Comparison of ENCODE assay signal across 8 mouse cellular contexts in genomic region chr9:105693854-105694253, GRCm38 (mm10). TPM values are rescaled to one million over a fixed set of nuclear protein-coding genes. Genes with fewer than 3 reads are reported as not detected.
DNase-seq lines count a peak whose midpoint lies in the region; ATAC-seq and TF ChIP-seq lines count a peak whose summit lies in the region.

No protein-coding gene starts in this region.

- H3K27me3 ChIP-seq in forebrain, embryonic 13.5 days, result no peaks in the 10 kb centered on the region
- H3K27me3 ChIP-seq in hindbrain, embryonic 15.5 days, result no peaks in the 10 kb centered on the region
- no peaks in the 10 kb centered on the region for H3K27me3 ChIP-seq in midbrain, embryonic 10.5 days (ENCODE audit: low read depth, poor library complexity, severe bottlenecking)

- no peak overlapping the region for H3K4me3 ChIP-seq in bone marrow macrophage, adult 2 months (ENCODE audit: insufficient read depth, low read length)
- H3K4me3 ChIP-seq in forebrain, embryonic 13.5 days, result no peak overlapping the region
- H3K4me3 ChIP-seq in hindbrain, embryonic 15.5 days, result no peak overlapping the region
- H3K4me3 ChIP-seq in midbrain, embryonic 10.5 days, result no peak overlapping the region

- ATAC-seq in forebrain, embryonic 13.5 days, result peak; percentile 53; the same call in 1 of the 2 replicates
- peak; percentile 62; the same call in 1 of the 2 replicates for ATAC-seq in hindbrain, embryonic 15.5 days (ENCODE audit: low FRiP score, low read depth)
- ATAC-seq in activated CD4-positive, CD25-positive, alpha-beta regulatory T cell, adult 4 months, result no peak

- TF ChIP-seq CTCF in bone marrow macrophage, adult 2 months (IDR thresholded peaks at IDR 0.05; ENCODE audit: low read depth, low read length), result 0 out of 2 replicates have a peak, but pooled peaks have one; percentile 15

- H3K9me3 ChIP-seq in forebrain, embryonic 13.5 days (replicated peaks), result no peaks in the 10 kb centered on the region
- H3K9me3 ChIP-seq in hindbrain, embryonic 15.5 days, result no peaks in the 10 kb centered on the region
- no peaks in the 10 kb centered on the region for H3K9me3 ChIP-seq in midbrain, embryonic 10.5 days (replicated peaks)

- TF ChIP-seq POLR2A in bone marrow macrophage, adult 2 months (IDR thresholded peaks at IDR 0.05; ENCODE audit: borderline replicate concordance, low read depth, low read length), result no peak

- no peak overlapping the region for H3K27ac ChIP-seq in bone marrow macrophage, adult 2 months (ENCODE audit: insufficient read depth, low read depth, low read length)
- no peak overlapping the region; the same call in 1 of the 2 replicates for H3K27ac ChIP-seq in forebrain, embryonic 13.5 days
- H3K27ac ChIP-seq in hindbrain, embryonic 15.5 days (replicated peaks), result no peak overlapping the region
- no peak overlapping the region for H3K27ac ChIP-seq in midbrain, embryonic 10.5 days (replicated peaks)

- 4% methylated on average over 5 of the region's 5 CpGs for WGBS in forebrain, embryonic 13.5 days
- WGBS in hindbrain, embryonic 15.5 days, result 12% methylated on average over 5 of the region's 5 CpGs
- 7% methylated on average over 5 of the region's 5 CpGs for WGBS in midbrain, embryonic 10.5 days

- no peak overlapping the region for H3K4me2 ChIP-seq in forebrain, embryonic 13.5 days
- no peak overlapping the region for H3K4me2 ChIP-seq in hindbrain, embryonic 15.5 days

- H3K9ac ChIP-seq in forebrain, embryonic 13.5 days, result no peak overlapping the region
- H3K9ac ChIP-seq in hindbrain, embryonic 15.5 days, result no peak overlapping the region

- H3K4me1 ChIP-seq in bone marrow macrophage, adult 2 months (ENCODE audit: control insufficient read depth, insufficient read depth, low read length), result no peaks in the 10 kb centered on the region
- 0 out of 2 replicates have a peak, but pooled peaks cover 2% of the 10 kb centered on the region for H3K4me1 ChIP-seq in forebrain, embryonic 13.5 days
- 0 out of 2 replicates have a peak, but pooled peaks cover 15% of the 10 kb centered on the region for H3K4me1 ChIP-seq in hindbrain, embryonic 15.5 days (replicated peaks)
- peaks cover 5% of the 10 kb centered on the region; the same call in 1 of the 2 replicates for H3K4me1 ChIP-seq in midbrain, embryonic 10.5 days

- peak; percentile 85 for DNase-seq in Muller cell, postnatal 12 days (ENCODE audit: inconsistent ontology term)
- peak; percentile 39 to 47 for DNase-seq in layer of hippocampus, postnatal 36 days
- DNase-seq in midbrain, embryonic 10.5 days (ENCODE audit: low spot score), result peak; percentile 76
- DNase-seq in spleen, postnatal 14 days (ENCODE audit: low spot score in 2 of 2), result peak; percentile 15 to 50

- H3K36me3 ChIP-seq in forebrain, embryonic 13.5 days (ENCODE audit: poor library complexity, severe bottlenecking), result peaks cover 5% of the 10 kb centered on the region
- H3K36me3 ChIP-seq in hindbrain, embryonic 15.5 days, result peaks cover 1% of the 10 kb centered on the region; the same call in 1 of the 2 replicates
- H3K36me3 ChIP-seq in midbrain, embryonic 10.5 days, result peaks cover under 1% of the 10 kb centered on the region; the same call in 1 of the 2 replicates

RNA-seq across cellular contexts. Expression of gene Pik3r4, which starts 51.1 kb away (rescaled TPM):
- 24.5 and 27.1 TPM in 2 replicates for polyA plus RNA-seq in bone marrow macrophage, adult 2 months (2012; ENCODE audit: insufficient read depth, insufficient read length, missing spikeins)
- 18.0 and 19.1 TPM in 2 replicates for polyA plus RNA-seq in forebrain, embryonic 13.5 days (2015; fragmentation: Nextera tagmentation; extraction: Ambion mirVana)
- 16.3 and 18.0 TPM in 2 replicates for polyA plus RNA-seq in hindbrain, embryonic 15.5 days (2015; fragmentation: Nextera tagmentation; extraction: Ambion mirVana)
- total RNA-seq in layer of hippocampus, postnatal 36 days (2021), result 10 to 100 TPM; 44.8 to 46.1 TPM
- polyA plus RNA-seq in midbrain, embryonic 10.5 days (2016; fragmentation: Nextera tagmentation; extraction: Ambion mirVana), result 23.9 and 24.0 TPM in 2 replicates
- polyA plus RNA-seq in activated CD4-positive, CD25-positive, alpha-beta regulatory T cell, adult 4 months (2017; shearing (Covaris generic)), result 10 to 100 TPM; 16.4 to 16.6 TPM

Comparison
In these comparisons a context has a peak if more than half of its experiments do, and no peak if none do; other contexts are left out.
1. DNase-seq: peak in every context shown above with its lines; median percentile 85 in Muller cell, postnatal 12 days; 76 in midbrain, embryonic 10.5 days; 43 in layer of hippocampus, postnatal 36 days; 32 in spleen, postnatal 14 days.